Mouse (Mus musculus): Measurements from ENCODE around the gene Glce.

Glce gene

DNA sequence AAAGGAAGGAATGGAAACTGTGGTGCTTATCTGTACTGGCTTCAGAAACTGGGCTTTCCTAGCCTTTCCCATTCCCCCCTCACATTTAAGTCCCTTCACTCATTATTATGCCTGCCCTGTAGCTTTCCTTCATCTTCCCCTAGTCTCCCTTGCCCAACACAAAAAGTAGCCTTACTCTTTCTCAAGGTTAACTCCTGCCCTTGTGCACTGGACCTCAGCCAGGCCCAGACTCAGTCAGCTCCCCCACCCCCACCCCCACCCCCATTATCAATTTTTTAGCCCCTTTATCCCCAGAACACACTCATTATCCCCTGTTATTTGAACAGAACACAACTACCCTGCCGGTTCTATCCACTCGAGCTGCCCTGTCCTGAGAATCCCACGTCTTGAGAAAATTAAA, 1.0 kb upstream of the Glce start:
- DNase-seq (ENCODE audit: low read depth), result no peak

GRCm38 (mm10) chr9:62121551-62122447, 656 bp downstream of the Glce start:
- no peak for DNase-seq (ENCODE audit: low read depth)

GRCm38 (mm10) chr9:62118754-62119153, 3.7 kb downstream of the Glce start:
- no peak for DNase-seq (ENCODE audit: low read depth)

DNA sequence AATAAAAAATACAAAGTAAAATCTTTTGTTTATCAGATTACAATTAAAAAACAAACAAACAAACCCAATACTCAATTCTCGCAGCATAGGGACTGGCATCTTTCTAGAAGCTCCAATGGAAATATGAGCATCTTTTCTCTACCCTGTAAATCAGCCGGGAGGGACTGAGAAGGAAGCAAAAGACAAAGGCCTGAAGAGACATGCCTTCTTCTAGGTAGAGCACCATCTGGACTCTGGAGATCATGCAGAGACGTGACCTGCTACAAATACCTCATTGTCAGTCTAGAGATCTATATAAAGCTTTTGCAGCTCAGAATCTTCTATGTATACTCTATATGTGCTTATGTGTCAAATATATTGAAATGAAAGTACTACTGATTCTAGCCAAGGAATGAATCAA, 6.6 kb downstream of the Glce start:
- no peak for DNase-seq (ENCODE audit: low read depth)

- DNase-seq (ENCODE audit: low read depth), result no peak
Observed at GRCm38 (mm10) chr9:62096603-62097002, 25.9 kb downstream of the Glce start.

DNA sequence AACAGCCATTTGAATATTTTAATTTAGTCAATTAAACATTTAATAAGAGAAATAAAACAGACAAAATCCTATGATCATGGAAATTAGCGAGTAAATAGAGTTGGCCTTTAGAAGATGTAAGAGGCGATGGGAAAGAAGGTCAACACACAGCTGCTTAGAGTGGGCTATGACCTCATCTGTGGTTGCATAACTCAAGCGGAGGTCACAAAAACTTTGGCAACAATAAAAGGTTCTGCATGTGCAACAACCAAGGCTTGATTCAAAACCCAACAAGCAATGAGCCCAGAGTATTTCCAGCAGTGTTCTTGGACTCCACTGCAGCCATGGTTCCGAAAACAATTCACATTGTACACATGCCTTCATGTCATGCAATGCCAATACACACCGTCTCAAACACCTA, 30.9 kb downstream of the Glce start:
- DNase-seq (ENCODE audit: low read depth), result no peak

- no peak for DNase-seq (ENCODE audit: low read depth)
Observed at GRCm38 (mm10) chr9:62085548-62085947, 36.9 kb downstream of the Glce start.

GRCm38 (mm10) chr9:62084896-62085295, 37.6 kb downstream of the Glce start:
- no peak for DNase-seq (ENCODE audit: low read depth)

- DNase-seq (ENCODE audit: low read depth), result peak; percentile 23
Observed at GRCm38 (mm10) chr9:62082986-62083385, 39.5 kb downstream of the Glce start.

DNA sequence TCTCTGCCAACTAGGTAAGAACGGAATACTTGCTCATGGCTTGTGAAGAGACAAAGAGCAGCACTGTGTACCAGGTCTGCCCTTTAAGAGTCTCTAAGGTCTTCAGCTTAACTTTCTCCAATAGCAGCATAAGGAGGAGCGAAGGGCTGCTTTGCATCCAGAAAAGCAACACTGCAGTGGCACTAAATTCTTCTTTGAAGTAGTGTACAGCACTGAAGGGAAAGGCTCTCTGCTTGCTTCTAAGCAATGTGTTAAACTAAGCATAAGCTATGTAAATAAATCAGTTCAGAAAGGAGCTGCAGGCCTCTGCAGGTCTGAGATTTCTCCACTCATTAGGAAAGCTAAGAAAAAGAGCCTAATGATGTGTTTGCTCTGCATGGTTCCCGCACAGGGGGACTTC, 40.9 kb downstream of the Glce start:
- DNase-seq (ENCODE audit: low read depth), result no peak

GRCm38 (mm10) chr9:62080028-62080760, 42.3 kb downstream of the Glce start:
- no peak for DNase-seq (ENCODE audit: low read depth)

- no peak for DNase-seq (ENCODE audit: low read depth)
Observed at GRCm38 (mm10) chr9:62062234-62062633, 60.2 kb downstream of the Glce start.

- no peak for DNase-seq (ENCODE audit: low read depth)
Observed at GRCm38 (mm10) chr9:62060431-62060830, 62.0 kb downstream of the Glce start.

DNA sequence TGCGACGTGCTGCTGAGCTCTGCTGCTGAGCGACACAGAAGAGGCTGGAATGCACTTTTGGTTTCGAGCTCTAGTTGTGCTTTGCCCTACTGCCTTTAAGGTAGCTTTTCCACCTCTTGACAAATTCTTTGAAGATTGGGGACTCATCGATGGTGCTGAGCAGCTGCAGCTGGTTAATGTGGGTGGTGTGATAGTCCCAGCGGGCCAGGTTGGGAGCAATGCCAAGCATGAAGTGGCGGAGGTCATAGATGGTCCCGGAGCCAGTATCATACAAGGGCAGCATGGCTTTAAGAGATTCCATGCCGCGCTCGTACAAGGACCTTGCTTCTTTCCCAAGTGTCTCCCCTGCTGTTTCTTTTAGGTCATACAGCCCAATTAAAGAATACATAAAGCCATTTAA, 62.5 kb downstream of the Glce start:
- no peak for DNase-seq (ENCODE audit: low read depth)

- peak; percentile 9 for DNase-seq (ENCODE audit: low read depth)
Observed at GRCm38 (mm10) chr9:62057881-62058506, 64.5 kb downstream of the Glce start.

DNA sequence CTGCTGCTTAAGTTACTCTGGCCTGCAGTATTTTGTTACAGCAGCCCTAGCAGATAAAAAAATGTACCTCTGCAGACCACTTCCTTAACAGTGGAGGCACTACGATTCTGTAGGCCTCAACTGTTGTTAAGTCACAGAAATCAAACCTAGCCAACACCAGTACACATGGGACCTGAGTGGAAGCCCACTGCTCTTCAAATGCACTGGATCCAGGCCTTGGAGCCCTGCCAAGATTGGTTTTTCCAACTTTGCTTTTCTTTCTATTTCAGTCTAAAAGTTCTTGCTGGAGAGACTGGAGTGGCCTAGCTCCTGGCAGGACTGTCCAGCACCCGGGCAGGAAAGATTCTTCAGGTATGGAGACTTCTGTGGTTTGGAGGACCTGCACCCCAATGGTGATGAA, 66.2 kb downstream of the Glce start:
- no peak for DNase-seq (ENCODE audit: low read depth)

DNA sequence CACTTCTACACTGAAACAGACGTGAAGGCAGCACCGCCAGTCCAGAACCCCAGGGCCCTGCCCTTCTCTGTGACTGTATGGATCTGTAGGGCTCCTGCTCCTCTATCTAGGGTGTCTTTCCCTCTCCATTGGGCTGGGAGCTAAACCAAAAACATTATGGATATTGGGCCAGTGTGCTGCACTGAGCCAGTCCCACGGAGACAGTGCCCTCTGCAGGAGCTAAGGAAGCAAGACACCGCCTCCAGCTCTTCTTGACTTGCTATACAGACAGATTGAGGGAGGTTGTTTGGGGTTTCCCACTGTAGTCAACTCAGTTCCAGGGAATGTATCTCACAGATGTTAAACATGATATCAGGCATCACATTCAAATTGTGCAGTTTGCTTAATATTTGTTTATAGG, 71.7 kb downstream of the Glce start:
- DNase-seq (ENCODE audit: low read depth), result no peak

DNA sequence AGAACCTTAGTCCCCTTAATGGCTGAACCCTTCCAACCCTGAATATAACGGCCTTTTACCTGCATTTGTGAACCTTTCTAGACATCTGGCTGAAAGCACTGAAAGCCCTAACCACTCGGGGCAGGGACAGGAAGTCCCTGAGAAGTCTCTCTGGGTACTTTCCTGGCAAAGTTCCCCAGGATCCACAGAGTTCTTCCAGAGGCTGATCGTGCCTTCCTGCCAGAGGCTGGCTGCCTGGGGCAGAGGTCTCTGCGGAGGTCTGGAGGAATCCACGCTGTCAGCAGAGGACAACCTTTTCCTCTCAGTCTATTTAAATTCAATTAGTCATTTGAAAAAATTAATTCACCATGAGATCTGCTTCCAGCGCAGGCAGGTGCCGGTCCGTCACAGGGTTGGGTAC, 73.3 kb downstream of the Glce start:
- DNase-seq (ENCODE audit: low read depth), result no peak

DNA sequence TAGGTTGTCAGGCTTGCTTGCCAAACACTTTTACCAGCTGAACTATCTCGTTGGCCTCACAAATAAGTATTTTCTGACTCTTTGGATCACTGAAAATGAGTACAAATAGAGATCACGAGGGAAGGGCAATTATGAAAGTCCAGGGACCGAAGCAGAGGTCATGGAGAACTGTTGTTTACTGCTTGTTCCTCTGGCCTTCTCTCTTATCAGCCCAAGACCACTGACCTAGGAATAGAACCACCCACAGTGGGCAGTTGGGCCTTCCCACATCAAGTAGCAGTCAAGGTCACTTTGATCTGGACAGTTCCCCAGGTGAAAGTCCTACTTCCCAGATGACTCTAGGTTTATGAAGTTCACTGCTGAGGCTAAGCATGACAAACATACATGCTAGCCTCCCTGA, 80.3 kb downstream of the Glce start:
- no peak for DNase-seq (ENCODE audit: low read depth)

DNA sequence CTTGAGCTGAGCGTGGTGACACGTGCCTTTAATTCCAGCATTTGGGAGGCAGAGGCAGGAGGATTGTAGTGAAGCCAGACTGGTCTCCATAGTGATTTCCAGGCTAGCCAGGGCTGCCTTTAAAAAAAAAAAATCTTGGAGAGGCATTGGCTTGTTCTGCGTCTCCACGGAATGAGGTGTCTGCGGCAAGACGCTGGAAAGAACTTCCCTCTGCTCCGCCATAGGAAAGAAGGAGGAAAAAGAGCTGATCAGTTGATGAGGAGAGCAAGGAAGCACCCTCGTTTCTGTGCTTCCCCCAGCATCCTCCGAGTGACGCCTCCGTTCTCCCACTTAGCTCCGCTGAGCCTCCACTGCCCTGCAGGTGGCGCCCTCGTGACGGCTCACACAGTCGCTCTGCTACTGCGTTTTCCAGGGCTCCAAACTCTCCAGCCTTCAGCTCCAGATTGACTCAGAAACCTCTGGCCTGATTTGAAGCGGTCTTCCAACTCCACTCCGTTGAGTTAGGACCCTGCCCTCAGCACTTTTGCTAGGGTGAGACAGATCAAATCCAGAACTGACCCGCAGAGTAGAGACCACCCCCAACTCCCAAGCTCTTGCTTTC, 82.3 kb downstream of the Glce start:
- DNase-seq (ENCODE audit: low read depth), result peak; percentile 59

DNA sequence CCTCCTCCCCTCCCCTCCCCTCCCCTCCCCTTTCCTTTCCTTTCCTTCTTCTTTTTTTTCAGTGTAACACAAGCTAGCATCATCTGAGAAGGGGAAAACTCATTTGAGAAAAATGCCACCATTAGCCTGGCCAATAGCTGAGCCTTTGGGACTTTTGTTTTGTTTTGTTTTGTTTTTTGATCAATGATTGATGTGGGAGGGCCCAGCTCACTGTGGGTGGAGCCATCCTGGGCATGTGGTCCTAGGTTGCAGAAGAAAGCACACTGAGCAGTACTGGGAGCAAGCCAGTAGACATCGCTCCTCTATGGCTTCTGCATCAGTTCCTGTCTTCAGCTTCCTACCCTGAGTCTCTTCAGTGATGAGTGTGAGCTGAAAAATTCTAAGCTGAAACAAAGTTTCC, 86.6 kb downstream of the Glce start:
- DNase-seq (ENCODE audit: low read depth), result no peak

DNA sequence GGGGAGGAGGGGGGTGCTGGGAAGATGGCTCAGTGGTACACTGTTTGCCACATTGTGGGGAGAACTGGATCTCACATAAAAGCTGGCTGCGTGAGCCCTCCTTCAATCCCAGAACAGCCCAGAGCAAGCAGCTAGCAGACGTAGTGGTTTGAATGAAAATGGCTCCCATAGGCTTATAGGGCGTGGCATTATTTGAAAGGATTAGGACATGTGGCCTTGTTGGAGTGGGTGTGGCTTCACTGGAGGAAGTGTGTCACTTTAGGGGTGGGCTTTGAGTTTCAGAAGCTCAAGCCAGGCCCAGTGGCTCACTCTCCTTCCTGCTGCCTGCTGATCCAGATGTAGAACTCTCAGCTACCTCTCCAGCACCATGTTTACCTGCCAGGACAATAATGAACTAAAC, 90.2 kb downstream of the Glce start:
- no peak for DNase-seq (ENCODE audit: low read depth)

DNA sequence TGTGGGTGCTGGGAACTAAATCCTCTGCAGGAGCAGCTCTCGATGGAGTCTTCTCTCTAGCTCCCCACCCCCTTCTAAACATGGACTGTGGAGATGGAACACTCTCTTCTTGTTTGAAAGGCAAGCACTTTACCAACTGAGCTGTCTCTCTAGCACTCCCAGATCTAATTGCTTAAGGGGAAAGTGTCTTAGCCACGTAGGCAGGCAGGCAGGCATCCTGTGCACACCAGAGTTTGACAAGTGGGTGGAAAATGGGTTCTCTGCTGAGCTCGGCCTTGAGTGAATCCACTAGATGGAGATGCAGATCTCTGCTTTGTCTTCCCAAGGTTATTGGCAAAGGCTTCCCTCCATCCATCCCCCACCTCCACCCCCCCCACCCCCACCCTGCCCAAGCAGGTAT, 94.4 kb downstream of the Glce start:
- no peak for DNase-seq (ENCODE audit: low read depth)

Data from c-Kit-positive CD71-negative TER-119-negative erythroid progenitor cells, embryonic 14.5 days (primary cell).